Comparison of ENCODE assay signal across 8 mouse cellular contexts in the genomic region with DNA sequence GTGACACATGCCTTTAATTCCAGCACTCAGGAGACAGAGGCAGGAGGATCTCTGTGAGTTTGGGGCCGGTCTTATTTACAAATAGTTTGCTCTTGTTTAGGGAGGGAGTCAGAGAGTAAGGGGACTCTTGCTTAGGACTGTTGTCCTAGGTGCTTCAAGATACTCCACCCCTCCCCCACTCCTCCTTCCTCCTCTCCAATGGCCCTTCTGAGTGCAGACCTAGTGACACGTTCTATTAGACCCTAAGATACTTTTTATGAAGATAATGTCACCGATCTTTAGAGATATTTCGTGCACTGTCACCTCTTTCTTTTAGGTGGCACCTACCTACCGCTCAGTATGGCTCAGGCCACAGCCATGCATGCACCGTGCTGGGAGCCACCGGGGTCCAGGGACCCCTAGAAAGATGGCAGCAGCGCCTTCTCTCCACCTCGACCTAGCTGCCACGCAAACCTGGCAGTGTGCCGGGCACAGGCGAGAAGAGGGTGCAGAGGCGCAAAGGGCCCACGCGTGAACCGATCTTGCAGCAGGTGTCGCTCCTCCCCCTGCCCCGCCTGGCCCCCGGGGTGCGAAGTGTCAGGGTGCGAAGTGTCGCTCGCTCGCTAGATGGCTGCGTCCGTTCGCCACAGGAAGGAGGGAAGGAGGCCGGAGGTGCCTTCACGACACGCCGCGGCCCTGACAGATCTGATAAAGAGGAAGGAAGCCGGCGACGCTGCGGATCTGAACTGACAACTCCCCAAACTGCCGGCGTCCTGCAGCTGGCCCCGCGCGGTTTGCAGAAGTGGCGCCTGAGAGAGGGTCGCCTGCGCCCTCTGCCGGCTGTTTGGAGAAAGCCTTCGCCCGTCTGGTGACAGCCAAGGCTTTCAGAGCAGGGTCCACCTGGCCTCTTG.
DNase-seq lines count a peak whose midpoint lies in the region; ATAC-seq and TF ChIP-seq lines count a peak whose summit lies in the region.

No protein-coding gene starts in this region.

- TF ChIP-seq POLR2A in bone marrow, adult 2 months (IDR thresholded peaks at IDR 0.05; ENCODE audit: borderline replicate concordance, control insufficient read depth, low read depth, low read length), result peak; percentile 82; the same call in 1 of the 2 replicates
- TF ChIP-seq POLR2A in embryonic fibroblast, embryonic 13.5 days (IDR thresholded peaks at IDR 0.05; ENCODE audit: low read depth, low read length), result no peak
- TF ChIP-seq POLR2A in liver, adult 2 months (IDR thresholded peaks at IDR 0.05; ENCODE audit: extremely low read depth, insufficient read depth, low read length), result no peak
- TF ChIP-seq POLR2A in myocyte (IDR thresholded peaks at IDR 0.05; ENCODE audit: insufficient read length, low read depth), result no peak

- H3K27me3 ChIP-seq in heart, embryonic 12.5 days (replicated peaks), result peaks cover 41% of the 10 kb centered on the region
- peaks cover 18% of the 10 kb centered on the region for H3K27me3 ChIP-seq in kidney, embryonic 16.5 days (ENCODE audit: insufficient read depth, low read length)
- peaks cover 4% of the 10 kb centered on the region; the same call in 1 of the 2 replicates for H3K27me3 ChIP-seq in liver, adult 2 months (ENCODE audit: control insufficient read depth, insufficient read depth, low read length)
- no peaks in the 10 kb centered on the region for H3K27me3 ChIP-seq in myocyte (ENCODE audit: control insufficient read depth, insufficient read depth, insufficient read length)

- peak; percentile 85 for TF ChIP-seq CTCF in bone marrow, adult 2 months (IDR thresholded peaks at IDR 0.05; ENCODE audit: control insufficient read depth, insufficient read depth, low read length)
- TF ChIP-seq CTCF in embryonic fibroblast, embryonic 13.5 days (IDR thresholded peaks at IDR 0.05; ENCODE audit: borderline replicate concordance, insufficient read depth, low read length), result peak; percentile 57; the same call in 1 of the 2 replicates
- TF ChIP-seq CTCF in liver, adult 2 months (IDR thresholded peaks at IDR 0.05; ENCODE audit: low read depth, low read length), result peak; percentile 86

- H3K4me3 ChIP-seq in bone marrow, adult 2 months (replicated peaks; ENCODE audit: control insufficient read depth, low read depth, low read length), result peak overlapping the region; percentile 54
- H3K4me3 ChIP-seq in embryonic fibroblast, embryonic 13.5 days (ENCODE audit: insufficient read depth, low read length), result peak overlapping the region; percentile 16
- H3K4me3 ChIP-seq in heart, embryonic 12.5 days, result peak overlapping the region; percentile 47
- peak overlapping the region; percentile 34 for H3K4me3 ChIP-seq in kidney, embryonic 16.5 days (ENCODE audit: low read length)
- H3K4me3 ChIP-seq in liver, adult 2 months (ENCODE audit: insufficient read depth, low read depth, low read length), result peak overlapping the region; percentile 40; the same call in 1 of the 2 replicates
- no peak overlapping the region for H3K4me3 ChIP-seq in myocyte

- peak; percentile 62 for ATAC-seq in heart, embryonic 12.5 days (ENCODE audit: insufficient number of reproducible peaks, low FRiP score)
- peak; percentile 32 for ATAC-seq in kidney, embryonic 16.5 days (ENCODE audit: low FRiP score, low TSS enrichment)

- H3K79me2 ChIP-seq in liver, adult 2 months (ENCODE audit: control insufficient read depth, insufficient read depth, low read length), result no peaks in the 10 kb centered on the region
- H3K79me2 ChIP-seq in myocyte (ENCODE audit: control insufficient read depth, insufficient read depth), result no peaks in the 10 kb centered on the region

- peaks cover 9% of the 10 kb centered on the region for H3K36me3 ChIP-seq in heart, embryonic 12.5 days
- peaks cover 3% of the 10 kb centered on the region; the same call in 1 of the 2 replicates for H3K36me3 ChIP-seq in kidney, embryonic 16.5 days (ENCODE audit: insufficient read depth, low read length)
- no peaks in the 10 kb centered on the region for H3K36me3 ChIP-seq in liver, adult 2 months (ENCODE audit: control insufficient read depth, insufficient read depth, low read length)
- peaks cover under 1% of the 10 kb centered on the region for H3K36me3 ChIP-seq in myocyte (ENCODE audit: control insufficient read depth, insufficient read depth)

- peak overlapping the region; percentile 97 for H3K27ac ChIP-seq in bone marrow, adult 2 months (ENCODE audit: control insufficient read depth, insufficient read depth, low read depth, low read length, poor library complexity)
- no peak overlapping the region for H3K27ac ChIP-seq in embryonic fibroblast, embryonic 13.5 days (ENCODE audit: insufficient read depth, low read length)
- no peak overlapping the region for H3K27ac ChIP-seq in heart, embryonic 12.5 days (ENCODE audit: poor library complexity, severe bottlenecking)
- H3K27ac ChIP-seq in kidney, embryonic 16.5 days (ENCODE audit: low read length), result no peak overlapping the region
- H3K27ac ChIP-seq in liver, adult 2 months (replicated peaks; ENCODE audit: insufficient read depth, low read depth, low read length), result no peak overlapping the region

- H3K9me3 ChIP-seq in heart, embryonic 12.5 days (replicated peaks), result peaks cover 8% of the 10 kb centered on the region
- peaks cover 5% of the 10 kb centered on the region for H3K9me3 ChIP-seq in kidney, embryonic 16.5 days (ENCODE audit: low read length)

- peak overlapping the region; percentile 2 for H3ac ChIP-seq in myocyte (ENCODE audit: control insufficient read depth, insufficient read length)

- DNase-seq in A20 (ENCODE audit: low read depth, low spot score), result peak; percentile 97
- peak; percentile 34 for DNase-seq in liver, adult 2 months (ENCODE audit: extremely low read depth, low read depth, low spot score)
- peak; percentile 90 to 97 for DNase-seq in spleen, postnatal 4 days (ENCODE audit: low spot score in 2 of 2)

- no peaks in the 10 kb centered on the region; the same call in 1 of the 2 replicates for H3K4me1 ChIP-seq in bone marrow, adult 2 months (ENCODE audit: control insufficient read depth, insufficient read depth, low read length)
- no peaks in the 10 kb centered on the region for H3K4me1 ChIP-seq in embryonic fibroblast, embryonic 13.5 days (ENCODE audit: control insufficient read depth, insufficient read depth, low read length)
- peaks cover 20% of the 10 kb centered on the region for H3K4me1 ChIP-seq in heart, embryonic 12.5 days (replicated peaks)
- peaks cover 19% of the 10 kb centered on the region for H3K4me1 ChIP-seq in kidney, embryonic 16.5 days (ENCODE audit: insufficient read depth, low read length)
- H3K4me1 ChIP-seq in liver, adult 2 months (ENCODE audit: control insufficient read depth, insufficient read depth, low read length), result peaks cover 13% of the 10 kb centered on the region; the same call in 1 of the 2 replicates

- peak overlapping the region; percentile 39; the same call in 1 of the 2 replicates for H3K9ac ChIP-seq in heart, embryonic 12.5 days
- 0 out of 2 replicates have a peak overlapping the region, but pooled peaks have one; percentile 42 for H3K9ac ChIP-seq in kidney, embryonic 16.5 days (replicated peaks; ENCODE audit: low read length)
- H3K9ac ChIP-seq in liver, adult 2 months (ENCODE audit: low read depth, low read length), result peak overlapping the region; percentile 35

- WGBS in bone marrow, adult 2 months, result 2% methylated on average over 47 of the region's 47 CpGs
- 2% methylated on average over 47 of the region's 47 CpGs for WGBS in heart, embryonic 12.5 days
- WGBS in kidney, embryonic 16.5 days, result 2% methylated on average over 47 of the region's 47 CpGs
- WGBS in liver, adult 2 months, result 5% methylated on average over 46 of the region's 47 CpGs

- H3K4me2 ChIP-seq in heart, embryonic 12.5 days, result peak overlapping the region; percentile 86
- H3K4me2 ChIP-seq in kidney, embryonic 16.5 days (replicated peaks; ENCODE audit: low read depth, low read length), result peak overlapping the region; percentile 79
- peak overlapping the region; percentile 69 for H3K4me2 ChIP-seq in myocyte (ENCODE audit: low read depth)

TF ChIP-seq in myocyte, 11 proteins besides CTCF, POLR2A, EP300 and RAD21:
- TF ChIP-seq MYOD1 (IDR thresholded peaks at IDR 0.05; ENCODE audit: control insufficient read depth in 1 of 3, insufficient read length in 2 of 3, low read depth in 2 of 3), result peak in 2 of 3 experiments; percentile 42 to 63
- TF ChIP-seq MYOG (IDR thresholded peaks at IDR 0.05; ENCODE audit: control insufficient read depth in 1 of 3, insufficient read depth in 1 of 3, insufficient read length in 2 of 3, low read depth in 2 of 3), result peak in 1 of 3 experiments; percentile 68
- TF ChIP-seq USF1 (IDR thresholded peaks at IDR 0.05; ENCODE audit: low read depth), result no peak
- peak; percentile 33 for TF ChIP-seq E2F4 (IDR thresholded peaks at IDR 0.05; ENCODE audit: insufficient read depth)

Comparison
In these comparisons a context has a peak if more than half of its experiments do, and no peak if none do; other contexts are left out.
1. DNase-seq: peak in every context shown above with its lines; median percentile 97 in A20; 94 in spleen, postnatal 4 days; 34 in liver, adult 2 months.